Mouse (Mus musculus) hindbrain, embryonic 11.5 days (tissue): ENCODE measurements at regions not wholly inside any gene's neighbourhood (a gene's known extent, or its start where the extent isn't known, plus 50 kb on each side); places are given as distances from the start of the nearest gene placed in this dataset.

Experiments used
- ATAC-seq: fragments of 200-750 bp; cut with Nextera tagmentation; 2 replicates; pipeline ENCODE4 v1.8.0; 2017; ENCODE audit warnings: mild to moderate bottlenecking, moderate TSS enrichment, moderate library complexity; ENCODE audit not compliant: low FRiP score
- DNase-seq: peaks from one replicate; pipeline ENCODE4 v3.0.0-alpha.2; 2015; ENCODE audit warnings: low spot score
- H3K27ac ChIP-seq: fragments of 300-500 bp; sonication (generic); 2 replicates; pipeline ENCODE4 v1.5.1; 2014; ENCODE audit warnings: mild to moderate bottlenecking, low read depth, low read length
- H3K27me3 ChIP-seq: fragments of 300-500 bp; sonication (generic); 2 replicates; pipeline ENCODE4 v1.6.1; 2014; ENCODE audit warnings: mild to moderate bottlenecking, low read length, moderate library complexity, mixed read lengths; ENCODE audit not compliant: control insufficient read depth, insufficient read depth
- H3K36me3 ChIP-seq: fragments of 300-500 bp; sonication (generic); 2 replicates; pipeline ENCODE4 v1.6.1; 2014; ENCODE audit warnings: mild to moderate bottlenecking, low read length, moderate library complexity, mixed read lengths; ENCODE audit not compliant: control insufficient read depth, insufficient read depth
- H3K4me1 ChIP-seq: fragments of 300-500 bp; sonication (generic); replicated peaks from 2 replicates; pipeline ENCODE4 v1.6.1; 2014; ENCODE audit warnings: low read length, mixed read lengths; ENCODE audit not compliant: control insufficient read depth, insufficient read depth
- H3K4me2 ChIP-seq: fragments of 300-500 bp; sonication (generic); replicated peaks from 2 replicates; pipeline ENCODE4 v1.6.1; 2014; ENCODE audit warnings: mild to moderate bottlenecking, low read depth, low read length
- H3K4me3 ChIP-seq: fragments of 300-500 bp; sonication (generic); 2 replicates; pipeline ENCODE4 v1.5.1; 2014; ENCODE audit warnings: low read depth, low read length
- H3K9ac ChIP-seq: fragments of 300-500 bp; sonication (generic); 2 replicates; pipeline ENCODE4 v1.6.1; 2014; ENCODE audit warnings: low read depth, low read length
- H3K9me3 ChIP-seq: fragments of 300-500 bp; sonication (generic); 2 replicates; pipeline ENCODE4 v1.6.1; 2016; ENCODE audit warnings: low read length; ENCODE audit not compliant: control insufficient read depth
- WGBS: fragments of 180-500 bp; shearing (Covaris S2); extraction: QIAGEN DNeasy Blood & Tissue Kit; methylation state at CpG from one replicate; pipeline ENCODE4 v1.1.7; 2014; 5-methylcytosine and 5-hydroxymethylcytosine counted together

GRCm38 (mm10) chr10:45823612-45824011 lies 246.0 kb downstream of the Hace1 start:
- no peaks in the 10 kb centered on the region for H3K4me1 ChIP-seq
- H3K4me2 ChIP-seq = no peak overlapping the region
- no peak overlapping the region for H3K4me3 ChIP-seq
- no peak overlapping the region for H3K27ac ChIP-seq
- WGBS = 90% methylated on average over 2 of the region's 2 CpGs
- ATAC-seq = no peak
- H3K9ac ChIP-seq = no peak overlapping the region
- H3K9me3 ChIP-seq = no peaks in the 10 kb centered on the region
- DNase-seq = no peak
- H3K36me3 ChIP-seq = no peaks in the 10 kb centered on the region
- no peaks in the 10 kb centered on the region for H3K27me3 ChIP-seq

- no peak overlapping the region for H3K4me2 ChIP-seq
- no peaks in the 10 kb centered on the region for H3K27me3 ChIP-seq
- H3K4me1 ChIP-seq = no peaks in the 10 kb centered on the region; the same call in 1 of the 2 replicates
- H3K36me3 ChIP-seq = no peaks in the 10 kb centered on the region
- H3K9ac ChIP-seq = no peak overlapping the region
- no peak overlapping the region for H3K27ac ChIP-seq
- H3K4me3 ChIP-seq = no peak overlapping the region
- DNase-seq (no peak), ATAC-seq (no peak)
- 90% methylated on average over 2 of the region's 2 CpGs for WGBS
- H3K9me3 ChIP-seq = no peaks in the 10 kb centered on the region
These were observed 271.0 kb downstream of the Hace1 start for GRCm38 (mm10) chr10:45848654-45849053.

GRCm38 (mm10) chr10:45849841-45850240 lies 272.2 kb downstream of the Hace1 start:
- ATAC-seq = no peak
- Histone ChIP-seq H3K9ac (no peak overlapping the region), H3K27me3 (no peaks in the 10 kb centered on the region), H3K4me2 (no peak overlapping the region), H3K27ac (no peak overlapping the region), H3K9me3 (no peaks in the 10 kb centered on the region), H3K36me3 (no peaks in the 10 kb centered on the region), H3K4me1 (no peaks in the 10 kb centered on the region; the same call in 1 of the 2 replicates), H3K4me3 (no peak overlapping the region)
- WGBS = 85% methylated on average over 1 of the region's 1 CpGs
- no peak for DNase-seq

- H3K27ac ChIP-seq = no peak overlapping the region
- H3K9me3 ChIP-seq = no peaks in the 10 kb centered on the region
- H3K4me1 ChIP-seq = no peaks in the 10 kb centered on the region; the same call in 1 of the 2 replicates
- H3K36me3 ChIP-seq = no peaks in the 10 kb centered on the region
- no peaks in the 10 kb centered on the region for H3K27me3 ChIP-seq
- no peak for DNase-seq
- no peak overlapping the region for H3K4me2 ChIP-seq
- no peak for ATAC-seq
- no peak overlapping the region for H3K4me3 ChIP-seq
- WGBS = 68% methylated on average over 6 of the region's 6 CpGs
- H3K9ac ChIP-seq = no peak overlapping the region
These were observed 273.0 kb downstream of the Hace1 start for GRCm38 (mm10) chr10:45850625-45851024.

GRCm38 (mm10) chr10:45852688-45853087 lies 275.1 kb downstream of the Hace1 start:
- no peaks in the 10 kb centered on the region for H3K27me3 ChIP-seq
- H3K36me3 ChIP-seq = no peaks in the 10 kb centered on the region
- DNase-seq = no peak
- H3K4me1 ChIP-seq = no peaks in the 10 kb centered on the region; the same call in 1 of the 2 replicates
- no peaks in the 10 kb centered on the region for H3K9me3 ChIP-seq
- 60% methylated on average over 5 of the region's 5 CpGs for WGBS
- H3K27ac ChIP-seq = no peak overlapping the region
- no peak overlapping the region for H3K4me3 ChIP-seq
- no peak overlapping the region for H3K9ac ChIP-seq
- ATAC-seq = no peak
- H3K4me2 ChIP-seq = no peak overlapping the region

- ATAC-seq (no peak), DNase-seq (no peak)
- Histone ChIP-seq H3K27me3 (no peaks in the 10 kb centered on the region), H3K9ac (no peak overlapping the region), H3K4me2 (no peak overlapping the region), H3K27ac (no peak overlapping the region), H3K4me3 (no peak overlapping the region), H3K36me3 (no peaks in the 10 kb centered on the region), H3K4me1 (no peaks in the 10 kb centered on the region; the same call in 1 of the 2 replicates), H3K9me3 (no peaks in the 10 kb centered on the region)
- 60% methylated on average over 3 of the region's 3 CpGs for WGBS
These were observed 277.9 kb downstream of the Hace1 start for GRCm38 (mm10) chr10:45855514-45855913.

GRCm38 (mm10) chr10:45859137-45859536 lies 281.5 kb downstream of the Hace1 start:
- no peak for ATAC-seq

GRCm38 (mm10) chr10:45859909-45860308 lies 282.3 kb downstream of the Hace1 start:
- no peaks in the 10 kb centered on the region for H3K27me3 ChIP-seq
- no peak overlapping the region for H3K4me2 ChIP-seq
- H3K36me3 ChIP-seq = no peaks in the 10 kb centered on the region
- H3K9me3 ChIP-seq = no peaks in the 10 kb centered on the region
- WGBS = 74% methylated on average over 4 of the region's 4 CpGs
- no peaks in the 10 kb centered on the region for H3K4me1 ChIP-seq
- no peak overlapping the region for H3K4me3 ChIP-seq
- H3K27ac ChIP-seq = no peak overlapping the region
- no peak for ATAC-seq
- no peak for DNase-seq
- H3K9ac ChIP-seq = no peak overlapping the region

More at GRCm38 (mm10) chr10:45859137-45859536, 281.5 kb downstream of the Hace1 start:
- Histone ChIP-seq H3K27ac (no peak overlapping the region), H3K4me1 (no peaks in the 10 kb centered on the region), H3K4me2 (no peak overlapping the region), H3K9ac (no peak overlapping the region), H3K9me3 (no peaks in the 10 kb centered on the region), H3K27me3 (no peaks in the 10 kb centered on the region), H3K36me3 (no peaks in the 10 kb centered on the region), H3K4me3 (no peak overlapping the region)
- 77% methylated on average over 3 of the region's 3 CpGs for WGBS
- DNase-seq = no peak

GRCm38 (mm10) chr10:45860696-45861095 lies 283.1 kb downstream of the Hace1 start:
- no peaks in the 10 kb centered on the region for H3K27me3 ChIP-seq
- H3K27ac ChIP-seq = no peak overlapping the region
- H3K4me3 ChIP-seq = no peak overlapping the region
- WGBS = 69% methylated on average over 4 of the region's 4 CpGs
- ATAC-seq = no peak
- H3K4me1 ChIP-seq = no peaks in the 10 kb centered on the region
- H3K4me2 ChIP-seq = no peak overlapping the region
- no peaks in the 10 kb centered on the region for H3K9me3 ChIP-seq
- H3K9ac ChIP-seq = no peak overlapping the region
- DNase-seq = no peak
- H3K36me3 ChIP-seq = no peaks in the 10 kb centered on the region
